Mouse (Mus musculus) retina, adult 2 months (tissue): ENCODE results near the gene Rnf4.
A peak's percentile ranks its signal among the peaks of the same experiment; 100 is the strongest.

ENCODE experiments used
- DNase-seq: peaks from one replicate; pipeline ENCODE4 v3.0.0-alpha.2; 2012; ENCODE audit warnings: low read depth, low spot score

Gene Rnf4

GRCm38 (mm10) chr5:34336097-34336774 lies at the start of gene Rnf4:
Gene Rnf4 (plus strand): TSS chr5:34336289.
- peak; percentile 86 for DNase-seq

GRCm38 (mm10) chr5:34286516-34286915 lies 49.6 kb upstream of the Rnf4 start:
- no peak for DNase-seq

GRCm38 (mm10) chr5:34287001-34287837 lies 48.9 kb upstream of the Rnf4 start:
- no peak for DNase-seq

- DNase-seq: no peak
These were observed 48.3 kb upstream of the Rnf4 start for GRCm38 (mm10) chr5:34287838-34288145.

- peak; percentile 84 for DNase-seq
These were observed 47.9 kb upstream of the Rnf4 start, which contains the start of the genes Zfyve28 and Cfap99 for GRCm38 (mm10) chr5:34288154-34288716. Gene Zfyve28 (minus strand): TSS chr5:34288449. Gene Cfap99 (plus strand): TSS chr5:34288600.

- DNase-seq: no peak
These were observed 46.8 kb upstream of the Rnf4 start for GRCm38 (mm10) chr5:34289286-34289685.

GRCm38 (mm10) chr5:34293363-34293762 lies 42.7 kb upstream of the Rnf4 start:
- no peak for DNase-seq

- no peak for DNase-seq
These were observed 41.4 kb upstream of the Rnf4 start for GRCm38 (mm10) chr5:34294696-34295095.

- no peak for DNase-seq
These were observed 40.9 kb upstream of the Rnf4 start for GRCm38 (mm10) chr5:34295141-34295540.

- no peak for DNase-seq
These were observed 38.0 kb upstream of the Rnf4 start for GRCm38 (mm10) chr5:34298061-34298460.

- no peak for DNase-seq
These were observed 37.1 kb upstream of the Rnf4 start for GRCm38 (mm10) chr5:34298937-34299535.

GRCm38 (mm10) chr5:34302377-34302776 lies 33.7 kb upstream of the Rnf4 start:
- DNase-seq: no peak

- no peak for DNase-seq
These were observed 27.1 kb upstream of the Rnf4 start for GRCm38 (mm10) chr5:34309016-34309415.

GRCm38 (mm10) chr5:34319491-34320034 lies 16.5 kb upstream of the Rnf4 start:
- no peak for DNase-seq

GRCm38 (mm10) chr5:34321236-34321635 lies 14.9 kb upstream of the Rnf4 start:
- no peak for DNase-seq

GRCm38 (mm10) chr5:34325286-34325685 lies 10.8 kb upstream of the Rnf4 start:
- no peak for DNase-seq

GRCm38 (mm10) chr5:34326249-34326691 lies 9.8 kb upstream of the Rnf4 start:
- DNase-seq: no peak

- no peak for DNase-seq
These were observed 9.1 kb upstream of the Rnf4 start for GRCm38 (mm10) chr5:34326875-34327576.

- DNase-seq: no peak
These were observed 6.0 kb upstream of the Rnf4 start for GRCm38 (mm10) chr5:34330136-34330535.

GRCm38 (mm10) chr5:34334081-34334480 lies 2.0 kb upstream of the Rnf4 start:
- DNase-seq: no peak

GRCm38 (mm10) chr5:34335539-34336096 lies 471 bp upstream of the Rnf4 start:
- no peak for DNase-seq
